Mouse (Mus musculus) liver, postnatal 0 days (tissue): Measurements from ENCODE around the gene Chd6.

Source experiments
- CTCF ChIP-seq: sonication (generic); IDR thresholded peaks from 2 replicates; pipeline ENCODE4 v1.5.1; 2016; ENCODE audit warnings: antibody characterized with exemption, low read depth
- EP300 ChIP-seq: IDR thresholded peaks from 2 replicates; pipeline ENCODE4 v1.6.1; 2016; ENCODE audit warnings: antibody characterized with exemption, low read depth, mild to moderate bottlenecking

DNA sequence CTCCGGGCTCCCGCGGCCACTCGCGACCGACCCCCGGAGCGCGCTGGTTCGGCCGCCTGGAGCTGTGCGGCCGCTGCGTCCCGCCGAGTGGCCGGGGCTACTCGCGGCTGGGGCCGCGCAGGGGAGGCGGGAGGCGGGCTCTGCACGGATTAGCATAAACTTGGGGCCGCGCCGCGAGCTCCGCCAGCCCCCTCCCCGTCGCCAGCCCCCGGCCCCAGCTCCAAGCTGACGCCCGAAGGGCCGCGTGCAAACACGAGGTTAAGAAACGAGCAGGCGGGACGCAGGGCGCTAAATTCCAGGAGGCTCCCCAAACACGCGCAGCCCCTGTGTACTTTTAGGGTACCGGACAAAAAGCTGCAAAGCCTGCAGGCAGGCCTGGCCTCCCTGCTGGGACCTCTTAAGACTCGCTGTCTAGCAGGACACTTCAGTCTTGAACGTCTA is 196.6 kb downstream of the Chd6 start, which contains the start of gene Emilin3:
- TF ChIP-seq CTCF = no peak
- no peak for TF ChIP-seq EP300
